Mouse (Mus musculus) mature B cell (primary cell): ENCODE results near the gene Thtpa.

ENCODE experiments used
- in situ Hi-C: fragments of 300-500 bp; cut with MboI; formaldehyde crosslinking; loops from 2 replicates; pipeline ENCODE4 v1.14.3; 2019

Thtpa gene

GRCm38 (mm10) chr14:55139313-55139712, 44.7 kb downstream of the Thtpa start:
- in situ Hi-C loops: no loop called here

- in situ Hi-C loops: no loop called here
Observed at GRCm38 (mm10) chr14:55146324-55146723, 51.7 kb downstream of the Thtpa start.

GRCm38 (mm10) chr14:55146829-55147401, 52.3 kb downstream of the Thtpa start:
- in situ Hi-C loops: no loop called here

- in situ Hi-C loops: no loop called here
Observed at GRCm38 (mm10) chr14:55148363-55148915, 53.9 kb downstream of the Thtpa start.
